9 mouse cellular contexts compared by ENCODE assay signal in the genomic region with DNA sequence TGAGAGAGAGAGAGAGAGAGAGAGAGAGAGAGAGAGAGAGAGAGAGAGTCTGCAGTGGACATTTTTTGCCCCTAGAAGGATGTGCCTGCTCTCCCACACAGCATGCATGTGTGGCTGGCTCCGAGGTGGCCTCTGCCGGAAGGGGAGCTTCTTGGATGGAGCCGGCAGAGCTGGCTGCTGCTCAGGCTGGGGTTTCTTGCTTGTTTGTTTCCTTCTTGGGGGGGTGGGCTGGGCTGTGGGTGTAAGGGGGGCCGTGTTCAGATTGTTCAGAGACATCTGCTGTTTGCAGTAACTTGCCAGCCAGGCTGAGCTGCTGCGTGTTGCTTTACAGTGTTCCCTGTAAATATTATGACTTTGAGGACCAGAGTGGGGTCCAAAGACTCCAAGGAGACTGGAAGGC.
DNase-seq lines count a peak whose midpoint lies in the region; ATAC-seq lines count a peak whose summit lies in the region.
"Had no signal": no experiment of that assay in that cellular context is flagged by ENCODE, and none has a peak within 500 bp of the region (broad histone marks: within the 10 kb centered on the region; RNA-seq: fewer than 3 reads in every experiment).

No protein-coding gene starts in this region.

- no peak overlapping the region for H3K9ac ChIP-seq in kidney, embryonic 16.5 days (replicated peaks; ENCODE audit: low read length)
- H3K9ac ChIP-seq in embryonic facial prominence, embryonic 13.5 days = no peak overlapping the region
- no peak overlapping the region for H3K9ac ChIP-seq in intestine, embryonic 15.5 days

- peak; percentile 84; the same call in 1 of the 2 replicates for ATAC-seq in kidney, embryonic 16.5 days (ENCODE audit: low FRiP score, low TSS enrichment)
- ATAC-seq in embryonic facial prominence, embryonic 13.5 days (ENCODE audit: insufficient number of reproducible peaks, insufficient read depth, low FRiP score, low TSS enrichment, low read depth) = no peak
- ATAC-seq in intestine, embryonic 15.5 days = peak; percentile 81
- ATAC-seq: midbrain, embryonic 16.5 days had no signal

- H3K9me3 ChIP-seq in kidney, embryonic 16.5 days (ENCODE audit: low read length) = no peaks in the 10 kb centered on the region
- H3K9me3 ChIP-seq in embryonic facial prominence, embryonic 13.5 days = no peaks in the 10 kb centered on the region
- no peaks in the 10 kb centered on the region for H3K9me3 ChIP-seq in intestine, embryonic 15.5 days

- WGBS in kidney, embryonic 16.5 days = 20% methylated on average over 5 of the region's 5 CpGs
- WGBS in embryonic facial prominence, embryonic 13.5 days = 33% methylated on average over 5 of the region's 5 CpGs
- 25% methylated on average over 5 of the region's 5 CpGs for WGBS in intestine, embryonic 15.5 days

- no peaks in the 10 kb centered on the region for H3K27me3 ChIP-seq in kidney, embryonic 16.5 days (ENCODE audit: insufficient read depth, low read length)
- H3K27me3 ChIP-seq in embryonic facial prominence, embryonic 13.5 days = no peaks in the 10 kb centered on the region
- H3K27me3 ChIP-seq in intestine, embryonic 15.5 days (replicated peaks) = no peaks in the 10 kb centered on the region

- no peak overlapping the region for H3K4me2 ChIP-seq in kidney, embryonic 16.5 days (replicated peaks; ENCODE audit: low read depth, low read length)
- H3K4me2 ChIP-seq in embryonic facial prominence, embryonic 13.5 days = no peak overlapping the region
- no peak overlapping the region for H3K4me2 ChIP-seq in intestine, embryonic 15.5 days (replicated peaks)

- no peaks in the 10 kb centered on the region for H3K36me3 ChIP-seq in kidney, embryonic 16.5 days (ENCODE audit: insufficient read depth, low read length)
- H3K36me3 ChIP-seq in embryonic facial prominence, embryonic 13.5 days = no peaks in the 10 kb centered on the region
- no peaks in the 10 kb centered on the region for H3K36me3 ChIP-seq in intestine, embryonic 15.5 days

- H3K4me1 ChIP-seq in kidney, embryonic 16.5 days (ENCODE audit: insufficient read depth, low read length) = peaks cover 14% of the 10 kb centered on the region
- peaks cover 26% of the 10 kb centered on the region for H3K4me1 ChIP-seq in embryonic facial prominence, embryonic 13.5 days
- peaks cover 23% of the 10 kb centered on the region; the same call in 1 of the 2 replicates for H3K4me1 ChIP-seq in intestine, embryonic 15.5 days (replicated peaks)

- no peak for DNase-seq in kidney, adult 8-10 months
- peak; percentile 17 for DNase-seq in Muller cell, postnatal 12 days (ENCODE audit: inconsistent ontology term)
- no peak for DNase-seq in cerebellum, postnatal 25 days
- DNase-seq in cerebellum, adult 11-12 months = no peak
- DNase-seq in layer of hippocampus, adult 11-12 months (ENCODE audit: low spot score) = no peak

- H3K27ac ChIP-seq in kidney, embryonic 16.5 days (ENCODE audit: low read length) = peak overlapping the region; percentile 79
- peak overlapping the region; percentile 55 for H3K27ac ChIP-seq in embryonic facial prominence, embryonic 13.5 days
- H3K27ac ChIP-seq in intestine, embryonic 15.5 days = peak overlapping the region; percentile 69

- no peak overlapping the region for H3K4me3 ChIP-seq in kidney, embryonic 16.5 days (ENCODE audit: low read length)
- H3K4me3 ChIP-seq in embryonic facial prominence, embryonic 13.5 days = no peak overlapping the region
- H3K4me3 ChIP-seq in intestine, embryonic 15.5 days (replicated peaks) = no peak overlapping the region
